Mouse (Mus musculus) kidney, postnatal 25 days (tissue): ENCODE results near the gene Cux2.

Source experiments
- DNase-seq, 2 experiments: peaks; one replicate each; pipeline ENCODE4 v3.0.0; 2021; ENCODE audit warnings: mixed read lengths in 2 of 2

Cux2 gene

DNA sequence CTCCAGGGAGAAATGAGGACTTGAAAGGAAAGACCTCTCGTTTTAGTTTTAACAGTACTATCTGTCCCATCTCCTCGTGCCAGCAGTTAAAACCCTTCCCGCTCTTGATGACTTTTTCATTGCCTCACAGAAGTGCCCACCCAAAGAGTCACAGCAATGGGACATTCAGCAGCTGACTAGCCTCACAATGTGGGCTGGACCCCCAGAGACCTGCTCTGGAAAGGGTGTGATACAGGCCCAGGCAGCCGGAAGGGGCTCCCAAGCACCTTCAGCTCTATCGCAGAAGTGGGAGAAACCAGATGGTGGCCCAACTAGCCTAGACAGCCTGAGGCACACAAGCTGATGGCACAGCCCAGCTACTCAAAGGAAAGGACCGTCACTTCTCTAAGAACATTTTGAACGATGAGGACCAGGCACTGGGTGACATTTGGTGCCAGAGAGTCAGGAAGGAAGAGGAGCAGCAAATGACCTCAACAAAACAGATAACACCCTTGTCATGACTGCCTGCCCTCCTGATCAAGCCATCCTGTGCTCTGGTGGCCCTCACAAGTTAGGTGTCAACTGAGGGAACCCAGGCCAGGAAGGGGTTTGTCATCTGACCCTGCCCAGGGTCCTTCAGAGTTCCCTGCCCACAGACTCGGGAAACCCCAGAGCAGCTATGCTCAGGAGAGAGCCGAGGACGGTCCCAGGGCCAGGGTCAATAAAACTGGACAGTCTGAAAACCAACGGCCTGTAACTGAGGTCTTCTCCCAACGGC, 214.7 kb downstream of the Cux2 start:
- peak; percentile 40 to 72 for DNase-seq

GRCm38 (mm10) chr5:121834241-121834606, 215.7 kb downstream of the Cux2 start:
- no peak for DNase-seq

DNA sequence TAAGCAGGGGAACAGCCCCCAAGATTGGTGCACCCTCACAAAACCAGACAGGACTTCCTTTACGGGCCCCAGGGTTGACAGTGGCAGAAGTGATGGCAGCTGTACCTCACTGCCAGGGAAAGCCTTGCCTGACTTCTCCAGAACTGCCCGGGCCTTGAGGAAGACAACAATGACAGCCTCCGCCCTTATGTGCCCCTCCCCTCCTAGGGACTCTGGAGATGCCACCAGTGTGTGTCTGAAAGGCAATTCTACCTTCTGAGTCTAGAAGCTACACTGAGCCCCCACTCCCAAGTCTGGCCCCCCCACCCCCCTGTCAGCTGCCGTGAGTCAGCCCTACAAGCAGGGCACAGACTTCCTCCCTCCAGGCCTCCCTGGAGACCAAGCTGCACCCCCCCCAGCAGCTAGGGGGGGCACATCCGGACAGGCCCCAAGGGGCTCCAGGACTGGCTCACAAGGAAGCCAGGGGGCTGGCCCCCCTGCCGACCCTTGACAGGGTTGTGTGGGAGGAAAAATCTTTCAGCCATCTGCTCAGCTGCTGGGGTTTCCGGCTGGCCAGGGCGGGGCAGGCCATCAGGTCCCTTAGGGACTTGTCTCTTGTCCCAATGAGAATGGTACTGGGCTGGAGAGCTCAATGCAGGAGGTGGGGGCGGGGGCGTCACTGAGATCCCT, 216.2 kb downstream of the Cux2 start:
- DNase-seq = peak; percentile 80 to 94

DNA sequence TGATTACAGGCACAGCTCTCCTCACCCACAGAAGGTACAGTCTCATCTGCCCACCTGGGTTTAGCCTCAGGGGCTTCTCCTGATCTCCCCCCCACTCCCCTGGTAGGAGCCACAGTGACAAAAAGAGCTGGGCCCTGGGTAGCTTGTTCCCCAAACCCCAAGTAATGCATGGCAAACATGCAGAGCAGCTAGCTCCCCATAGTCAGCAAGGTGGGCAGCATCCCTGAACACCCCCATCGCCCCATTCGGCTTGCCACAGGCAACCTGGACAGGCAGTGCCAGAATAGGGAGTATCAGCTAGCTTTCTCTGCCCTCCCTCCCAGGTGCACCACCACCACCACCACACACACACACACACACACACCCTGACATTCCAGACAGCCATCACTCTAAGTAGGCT, 216.7 kb downstream of the Cux2 start:
- no peak for DNase-seq

DNA sequence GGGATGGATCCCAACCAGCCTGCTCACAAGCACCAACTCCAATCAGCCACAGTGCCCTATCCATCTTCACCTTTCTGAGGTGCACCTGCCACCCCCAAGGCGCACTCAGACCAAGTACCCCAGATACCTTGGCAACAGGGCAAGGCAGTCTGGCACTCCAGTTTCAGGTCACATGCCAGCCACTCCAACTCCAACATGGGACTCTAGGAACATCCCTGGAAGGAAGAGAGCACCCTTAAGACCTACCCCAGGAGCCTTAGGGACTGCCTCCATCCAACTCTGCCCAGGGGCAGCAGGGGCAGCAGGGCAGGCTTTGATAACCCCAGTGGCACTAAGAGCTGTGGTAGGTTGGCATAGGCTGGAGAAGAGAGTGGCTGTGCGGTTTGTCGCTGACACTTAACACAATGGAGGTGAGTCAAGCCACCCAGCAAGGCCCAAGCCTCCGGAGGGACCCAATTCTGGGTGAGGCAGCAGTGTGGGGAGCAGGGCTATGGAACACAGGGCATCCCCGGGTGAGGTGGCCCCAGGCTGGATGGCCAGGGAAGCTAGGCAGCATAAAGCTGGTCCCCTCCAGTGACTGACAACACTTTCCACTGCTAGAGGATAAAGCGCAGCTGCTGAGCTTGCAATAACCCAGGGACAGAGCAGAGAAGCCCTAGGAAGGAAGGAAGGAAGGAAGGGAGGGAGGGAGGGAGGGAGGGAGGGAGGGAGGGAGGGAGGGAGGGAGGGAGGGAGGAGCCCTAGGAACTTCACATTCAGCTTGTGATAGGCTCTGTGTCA, 217.3 kb downstream of the Cux2 start:
- DNase-seq = no peak

- no peak for DNase-seq
These were observed 218.8 kb downstream of the Cux2 start for GRCm38 (mm10) chr5:121831002-121831601.

- peak in 1 of 2 experiments; percentile 56 for DNase-seq
These were observed 221.1 kb downstream of the Cux2 start for GRCm38 (mm10) chr5:121828491-121829432.

DNA sequence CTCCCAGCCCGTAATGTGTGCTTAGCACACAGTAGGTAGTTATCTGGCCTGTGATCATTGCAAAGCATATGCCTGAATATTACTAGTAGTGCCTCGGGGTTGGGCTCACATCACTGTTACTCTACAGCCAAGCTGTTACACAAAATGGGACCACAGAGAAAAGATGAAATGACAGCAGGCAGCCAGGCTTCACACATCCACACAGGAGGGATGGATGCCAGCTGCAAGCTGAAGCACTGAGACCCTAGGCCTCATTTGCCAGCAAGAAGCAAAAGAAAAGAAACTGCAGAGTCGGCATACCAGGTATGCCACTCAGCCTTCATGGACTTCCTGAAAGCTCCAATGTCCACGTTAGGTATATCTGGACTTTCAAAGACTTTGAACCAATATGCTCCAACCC, 222.0 kb downstream of the Cux2 start:
- DNase-seq = no peak

DNA sequence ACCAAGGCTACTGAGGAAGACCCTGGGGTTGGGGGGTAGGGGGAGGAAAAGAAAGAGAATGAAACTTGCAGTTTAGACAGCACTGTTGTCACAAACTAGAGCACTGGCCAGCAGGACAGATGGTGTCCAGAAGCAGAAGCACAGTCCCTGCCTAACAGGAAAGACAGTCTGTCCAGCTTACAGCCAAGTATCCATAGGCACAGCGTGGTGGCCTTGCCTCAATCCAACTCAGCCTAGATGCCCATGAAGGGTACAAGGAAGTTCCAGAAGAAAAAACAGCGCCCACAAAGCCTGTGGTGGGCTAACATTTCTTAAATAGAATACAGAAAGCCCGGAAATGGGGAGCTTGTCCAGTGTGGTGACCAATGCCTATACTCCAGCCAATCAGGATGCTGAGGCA, 224.3 kb downstream of the Cux2 start:
- DNase-seq = no peak

DNA sequence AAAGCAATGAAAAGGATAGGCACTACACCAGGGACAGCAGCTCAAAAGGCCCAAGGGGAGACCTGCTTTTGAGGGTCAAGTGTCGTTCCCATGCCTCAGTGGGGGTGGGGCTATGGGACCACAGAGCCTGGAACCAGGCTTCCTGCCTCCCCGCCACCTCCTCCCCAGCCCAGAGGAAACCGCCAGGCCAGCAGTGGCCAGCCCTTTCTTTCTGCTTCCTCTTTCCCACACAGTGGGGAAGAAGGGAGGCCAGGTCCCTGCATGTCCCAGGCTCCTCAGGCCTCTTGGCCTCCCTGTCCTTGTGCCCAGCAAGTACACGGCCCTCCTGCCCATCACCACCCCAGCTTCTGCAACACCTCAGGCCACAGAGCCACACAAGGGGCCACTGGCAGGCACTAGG, 225.8 kb downstream of the Cux2 start:
- DNase-seq = peak; percentile 56 to 67

- peak in 1 of 2 experiments; percentile 41 for DNase-seq
These were observed 226.2 kb downstream of the Cux2 start for GRCm38 (mm10) chr5:121823668-121824067.

- peak in 1 of 2 experiments; percentile 31 for DNase-seq
These were observed 227.0 kb downstream of the Cux2 start for GRCm38 (mm10) chr5:121822786-121823505.

- DNase-seq = peak in 1 of 2 experiments; percentile 29
These were observed 228.3 kb downstream of the Cux2 start for GRCm38 (mm10) chr5:121821552-121821951.

GRCm38 (mm10) chr5:121821116-121821515, 228.8 kb downstream of the Cux2 start:
- peak in 1 of 2 experiments; percentile 28 for DNase-seq

DNA sequence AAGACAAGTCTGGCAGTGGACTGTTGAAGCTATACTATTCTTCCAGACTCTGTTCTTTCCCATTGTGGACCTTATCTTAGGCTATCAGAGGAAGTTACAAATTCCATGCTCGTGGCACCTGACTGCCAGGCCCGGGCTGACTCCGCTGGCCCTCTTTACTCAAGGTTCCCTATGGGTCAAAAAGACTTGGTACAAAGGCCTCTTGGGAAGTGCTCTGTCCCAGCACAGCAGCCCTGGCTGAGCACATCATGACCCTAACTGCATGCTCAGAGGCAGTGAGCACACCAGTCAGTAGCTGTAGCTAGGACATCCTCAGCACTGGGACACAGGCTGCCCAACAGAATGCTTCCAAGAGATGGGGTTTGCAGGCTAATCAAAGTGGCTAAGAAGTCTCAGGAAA, 229.2 kb downstream of the Cux2 start:
- peak in 1 of 2 experiments; percentile 35 for DNase-seq

DNA sequence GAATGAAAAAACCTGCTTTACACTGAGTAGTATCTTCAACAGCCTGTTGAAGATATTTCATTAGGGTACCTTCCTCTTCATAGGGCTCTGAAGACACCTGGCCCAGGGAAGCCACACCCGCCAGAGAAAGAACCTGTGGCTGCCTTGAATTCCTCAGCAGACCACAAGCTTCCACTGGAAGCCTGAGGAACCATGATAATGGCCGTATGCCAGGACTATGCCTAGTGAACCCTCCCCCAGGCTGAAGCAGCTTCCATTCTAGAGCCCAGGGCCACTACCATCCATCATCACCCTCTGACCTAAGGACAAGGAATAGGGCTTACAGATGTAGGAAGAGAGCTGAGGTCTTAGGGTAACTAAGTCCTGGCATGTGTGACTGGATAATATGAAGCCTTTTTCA, 229.7 kb downstream of the Cux2 start:
- peak in 1 of 2 experiments; percentile 34 for DNase-seq

GRCm38 (mm10) chr5:121819559-121819958, 230.3 kb downstream of the Cux2 start:
- no peak for DNase-seq

DNA sequence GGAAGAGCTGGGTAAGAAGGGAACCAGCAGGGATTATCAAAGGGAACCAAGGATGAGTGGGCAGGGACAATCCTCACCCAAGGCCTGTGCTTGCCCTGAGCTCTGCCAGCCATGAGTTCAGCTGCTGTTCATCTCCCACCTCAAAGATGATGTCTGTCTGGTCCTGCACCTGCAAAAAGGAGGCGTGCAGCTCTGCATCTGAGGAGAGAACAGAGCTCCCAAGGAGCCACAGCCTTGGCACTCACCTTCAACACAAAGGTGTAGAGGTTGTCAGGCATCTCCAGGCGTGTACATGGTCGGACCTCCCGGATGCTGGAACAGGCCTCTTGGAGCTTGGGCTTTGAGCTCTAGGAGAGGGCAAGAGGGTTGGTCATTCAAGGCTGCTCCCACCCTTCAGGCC, 231.0 kb downstream of the Cux2 start:
- DNase-seq = peak in 1 of 2 experiments; percentile 31

DNA sequence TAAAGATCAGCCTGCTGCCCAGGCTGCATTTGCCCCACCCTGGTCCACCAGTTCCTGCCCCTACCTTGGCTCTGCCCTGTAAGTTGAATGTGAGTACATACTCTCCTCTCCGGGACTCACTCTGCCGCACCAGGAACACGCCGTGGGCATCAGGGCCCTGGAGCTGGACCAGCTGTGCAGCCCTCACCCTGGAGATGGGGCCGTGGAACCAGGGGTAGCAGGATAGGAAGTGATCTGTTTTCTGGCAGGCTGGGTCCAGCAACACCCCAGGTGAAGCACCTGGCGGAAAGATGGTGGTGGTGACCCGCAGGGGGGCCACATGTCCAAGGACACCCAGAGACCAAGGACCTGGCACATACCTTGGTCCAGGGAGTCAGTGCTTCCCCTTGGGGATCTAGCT, 231.5 kb downstream of the Cux2 start:
- DNase-seq = peak in 1 of 2 experiments; percentile 35

DNA sequence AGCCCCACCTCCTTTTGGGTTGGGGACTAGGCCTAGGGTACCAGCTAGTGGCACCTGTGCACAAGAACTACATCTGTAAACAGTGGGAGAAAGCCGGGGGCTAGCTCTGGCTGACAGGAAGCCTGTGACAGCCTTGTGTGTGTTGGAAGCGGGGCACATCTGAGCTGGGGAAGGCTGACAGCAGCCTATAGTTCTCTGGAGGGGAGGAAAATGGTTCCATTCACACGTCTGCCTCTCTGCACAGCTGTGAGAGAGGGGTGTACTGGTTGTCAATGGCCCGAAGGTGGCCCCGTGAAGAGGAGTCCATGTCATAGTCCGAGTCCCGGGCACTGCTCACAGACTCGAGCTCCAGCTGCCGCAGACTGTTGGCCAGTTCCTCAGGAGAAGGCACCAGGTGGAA, 232.4 kb downstream of the Cux2 start:
- peak in 1 of 2 experiments; percentile 44 for DNase-seq

- peak in 1 of 2 experiments; percentile 28 for DNase-seq
These were observed 233.3 kb downstream of the Cux2 start for GRCm38 (mm10) chr5:121816611-121817010.
